Mouse (Mus musculus) MEL (cell line): ENCODE results near the gene Ust.

Source experiments
- MEF2A ChIP-seq: IDR thresholded peaks from 2 replicates; pipeline ENCODE4 v1.6.1; 2014; ENCODE audit warnings: low read depth, mild to moderate bottlenecking, inconsistent platforms, low read length, improper control_type of control experiment; ENCODE audit not compliant: poor library complexity, insufficient replicate concordance, severe bottlenecking; ENCODE audit errors: extremely low read depth
- POLR2A ChIP-seq, 2 experiments: IDR thresholded peaks; 2 replicates each; pipeline ENCODE4 v1.6.1; 2011 to 2012; ENCODE audit warnings: low read length in 2 of 2, mild to moderate bottlenecking in 2 of 2, control low read depth in 1 of 2, improper control_type of control experiment in 1 of 2, low read depth in 1 of 2, moderate library complexity in 1 of 2; ENCODE audit not compliant: control insufficient read depth in 1 of 2, insufficient read depth in 1 of 2, poor library complexity in 1 of 2

GRCm38 (mm10) chr10:8471012-8471411 lies 47.6 kb downstream of the Ust start:
- TF ChIP-seq POLR2A (IDR thresholded peaks at IDR 0.05; ENCODE audit: control insufficient read depth in 1 of 2, insufficient read depth in 1 of 2, low read depth in 1 of 2, low read length in 2 of 2, poor library complexity in 1 of 2) (no peak), MEF2A (no peak)
